Mouse (Mus musculus) limb, embryonic 14.5 days (tissue): ENCODE data around the gene Tmem132c. TPM values are rescaled to one million over a fixed set of nuclear protein-coding genes. Genes with fewer than 3 reads are reported as not detected.
A peak's percentile ranks its signal among the peaks of the same experiment; 100 is the strongest.

Source experiments
- ATAC-seq: fragments of 200-750 bp; cut with Nextera tagmentation; 2 replicates; pipeline ENCODE4 v1.8.0; 2017; ENCODE audit warnings: low read depth, moderate number of reproducible peaks, moderate TSS enrichment; ENCODE audit not compliant: low FRiP score
- DNase-seq: peaks from one replicate; pipeline ENCODE4 v3.0.0-alpha.2; 2015; ENCODE audit warnings: low spot score
- H3K27ac ChIP-seq: fragments of 300-500 bp; sonication (generic); replicated peaks from 2 replicates; pipeline ENCODE4 v1.5.1; 2014; ENCODE audit warnings: low read depth, mild to moderate bottlenecking, low read length, moderate library complexity, mixed read lengths
- H3K27me3 ChIP-seq: fragments of 300-500 bp; sonication (generic); 2 replicates; pipeline ENCODE4 v1.6.1; 2014; ENCODE audit warnings: low read length, mixed read lengths; ENCODE audit not compliant: control insufficient read depth, insufficient read depth
- H3K36me3 ChIP-seq: fragments of 300-500 bp; sonication (generic); 2 replicates; pipeline ENCODE4 v1.6.1; 2014; ENCODE audit warnings: mild to moderate bottlenecking, low read length, moderate library complexity, mixed read lengths; ENCODE audit not compliant: control insufficient read depth, insufficient read depth
- H3K4me1 ChIP-seq: fragments of 300-500 bp; sonication (generic); 2 replicates; pipeline ENCODE4 v1.6.1; 2014; ENCODE audit warnings: antibody characterized with exemption, low read length, mixed read lengths; ENCODE audit not compliant: control insufficient read depth, insufficient read depth
- H3K4me2 ChIP-seq: fragments of 300-500 bp; sonication (generic); replicated peaks from 2 replicates; pipeline ENCODE4 v1.6.1; 2014; ENCODE audit warnings: low read depth, mild to moderate bottlenecking, low read length, moderate library complexity; ENCODE audit not compliant: severe bottlenecking
- H3K4me3 ChIP-seq: fragments of 300-500 bp; sonication (generic); replicated peaks from 2 replicates; pipeline ENCODE4 v1.5.1; 2014; ENCODE audit warnings: low read length
- H3K9ac ChIP-seq: fragments of 300-500 bp; sonication (generic); 2 replicates; pipeline ENCODE4 v1.6.1; 2014; ENCODE audit warnings: mild to moderate bottlenecking, low read depth, low read length, moderate library complexity; ENCODE audit not compliant: severe bottlenecking
- H3K9me3 ChIP-seq: fragments of 300-500 bp; sonication (generic); 2 replicates; pipeline ENCODE4 v1.6.1; 2016; ENCODE audit warnings: low read length; ENCODE audit not compliant: control insufficient read depth
- POLR2A ChIP-seq: fragments of 200-500 bp; IDR thresholded peaks from 2 replicates; pipeline ENCODE4 v1.8.0; 2012; ENCODE audit warnings: inconsistent platforms, mild to moderate bottlenecking, moderate library complexity, borderline replicate concordance; ENCODE audit not compliant: insufficient read depth, insufficient read length; ENCODE audit errors: extremely low read depth
- WGBS: fragments of 180-500 bp; shearing (Covaris S2); extraction: QIAGEN DNeasy Blood & Tissue Kit; methylation state at CpG from one replicate; pipeline ENCODE4 v1.1.7; 2014; 5-methylcytosine and 5-hydroxymethylcytosine counted together
- polyA plus RNA-seq, 2 experiments: library from polyadenylated mRNA; depleted of rRNA in 1 of 2; stranded (reverse) in 1 of 2; unstranded in 1 of 2; fragments of >200 nt; fragmentation: Nextera tagmentation in 1 of 2; extraction: Ambion mirVana in 1 of 2; gene quantifications; 2 replicates each; pipeline versions ENCODE4 v1.2.1 to v1.2.3; 2012 to 2014

Gene Tmem132c
- polyA plus RNA-seq, 2 experiments = 27.2 to 33.2 TPM

DNA sequence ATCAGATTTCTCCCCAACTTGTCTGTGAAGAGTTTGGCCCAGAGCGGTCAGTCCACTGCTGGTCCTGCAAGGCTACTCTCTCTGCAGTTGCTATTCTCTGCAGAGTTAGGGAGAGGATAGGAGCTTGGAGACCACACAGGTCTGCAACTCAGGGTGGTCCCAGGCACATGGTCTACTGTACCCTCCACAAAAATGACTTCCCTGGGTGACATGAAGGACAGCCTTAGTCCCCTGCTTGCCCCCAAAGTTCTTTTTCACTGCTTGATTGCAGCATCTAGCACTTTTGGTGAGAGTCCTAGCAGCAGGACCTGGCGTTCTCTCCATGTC lies 69.4 kb downstream of the Tmem132c start:
- peak overlapping the region; percentile 25; the same call in 1 of the 2 replicates for H3K4me2 ChIP-seq
- H3K27ac ChIP-seq = peak overlapping the region; percentile 48; the same call in 1 of the 2 replicates
- H3K27me3 ChIP-seq = no peaks in the 10 kb centered on the region
- WGBS = 39% methylated on average over 2 of the region's 2 CpGs
- no peak overlapping the region for H3K9ac ChIP-seq
- H3K36me3 ChIP-seq = no peaks in the 10 kb centered on the region
- no peak for TF ChIP-seq POLR2A
- no peak overlapping the region for H3K4me3 ChIP-seq
- no peak for ATAC-seq
- H3K9me3 ChIP-seq = no peaks in the 10 kb centered on the region
- H3K4me1 ChIP-seq = peaks cover 16% of the 10 kb centered on the region
- no peak for DNase-seq

DNA sequence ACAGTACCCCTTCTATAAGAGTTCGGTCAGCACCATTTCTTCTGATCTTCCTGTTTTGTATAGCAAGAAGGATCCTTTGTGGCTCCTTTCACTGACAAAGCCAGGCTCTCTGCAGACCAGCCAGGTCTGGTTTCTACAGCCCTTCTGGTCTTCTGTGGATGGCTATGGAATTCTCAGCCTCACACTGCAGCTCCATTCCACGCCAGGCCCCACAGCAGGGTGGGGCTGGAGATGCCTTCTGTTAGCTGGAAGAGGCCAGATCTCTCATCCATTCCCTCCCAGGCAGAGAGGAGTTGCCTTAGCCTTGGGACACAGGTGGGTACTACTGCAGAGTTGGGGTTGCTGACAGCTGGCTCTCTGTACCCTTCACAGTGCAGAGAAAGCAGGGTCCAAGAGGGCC lies 72.0 kb downstream of the Tmem132c start:
- no peak for ATAC-seq
- no peak for TF ChIP-seq POLR2A
- H3K27ac ChIP-seq = no peak overlapping the region
- 67% methylated on average over 2 of the region's 2 CpGs for WGBS
- no peak overlapping the region for H3K4me2 ChIP-seq
- no peaks in the 10 kb centered on the region for H3K27me3 ChIP-seq
- no peaks in the 10 kb centered on the region for H3K9me3 ChIP-seq
- H3K4me3 ChIP-seq = no peak overlapping the region
- DNase-seq = no peak
- H3K4me1 ChIP-seq = peaks cover 21% of the 10 kb centered on the region
- no peaks in the 10 kb centered on the region for H3K36me3 ChIP-seq
- H3K9ac ChIP-seq = no peak overlapping the region

DNA sequence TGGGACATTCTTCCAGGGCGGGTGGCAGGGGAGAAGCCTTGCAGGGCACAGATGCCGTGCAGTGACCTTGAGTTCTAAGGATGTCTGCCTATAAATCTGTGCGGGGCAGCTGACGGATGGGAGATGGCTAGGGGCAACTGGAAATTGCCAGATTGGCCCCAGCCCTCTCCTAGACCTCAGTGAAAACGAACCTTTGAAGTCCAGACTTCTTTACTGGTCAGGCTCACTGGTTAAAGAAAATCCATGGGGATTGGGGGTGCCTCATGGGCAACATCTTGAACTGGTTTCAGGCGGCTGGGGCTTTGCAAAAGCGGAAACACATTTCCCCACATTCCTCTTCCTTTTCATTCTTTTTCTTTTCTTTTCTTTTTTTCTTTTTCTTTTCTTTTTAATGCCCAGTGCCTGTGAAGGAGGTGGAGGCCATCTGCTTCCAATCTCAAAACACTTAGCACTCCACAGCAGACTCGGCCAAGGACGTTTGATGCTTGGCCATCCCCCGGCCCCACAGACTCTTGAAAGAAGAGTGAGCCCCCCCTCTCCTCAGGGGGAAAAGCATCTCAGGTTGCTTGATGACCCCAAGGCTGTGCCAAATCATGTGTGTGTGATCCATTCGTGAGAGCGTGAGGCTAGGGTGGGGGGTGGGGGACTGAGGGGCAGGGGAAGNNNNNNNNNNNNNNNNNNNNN lies 77.6 kb downstream of the Tmem132c start:
- H3K36me3 ChIP-seq = no peaks in the 10 kb centered on the region
- 9% methylated on average over 12 of the region's 12 CpGs for WGBS
- ATAC-seq (peak; percentile 75), DNase-seq (peak; percentile 77)
- H3K27ac ChIP-seq = peak overlapping the region; percentile 73; the same call in 1 of the 2 replicates
- H3K27me3 ChIP-seq = no peaks in the 10 kb centered on the region
- peaks cover 58% of the 10 kb centered on the region for H3K4me1 ChIP-seq
- TF ChIP-seq POLR2A = no peak
- H3K4me3 ChIP-seq = no peak overlapping the region
- 0 out of 2 replicates have a peak overlapping the region, but pooled peaks have one; percentile 13 for H3K4me2 ChIP-seq
- no peaks in the 10 kb centered on the region for H3K9me3 ChIP-seq
- no peak overlapping the region for H3K9ac ChIP-seq

DNA sequence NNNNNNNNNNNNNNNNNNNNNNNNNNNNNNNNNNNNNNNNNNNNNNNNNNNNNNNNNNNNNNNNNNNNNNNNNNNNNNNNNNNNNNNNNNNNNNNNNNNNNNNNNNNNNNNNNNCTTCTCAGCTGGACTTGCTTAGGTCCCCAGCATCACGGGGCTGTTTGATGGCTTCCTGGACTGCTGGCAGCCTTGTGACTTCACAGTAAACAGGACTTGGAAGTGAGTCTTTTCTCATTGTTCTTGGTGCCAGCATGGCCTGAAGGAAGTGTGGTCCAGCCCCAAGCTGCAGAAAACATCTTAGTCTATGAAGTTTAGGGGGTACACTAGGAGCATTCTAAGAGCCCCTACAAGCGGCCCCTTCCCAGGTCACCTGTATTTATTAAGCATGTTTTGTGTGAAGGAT lies 83.0 kb downstream of the Tmem132c start:
- no peak for ATAC-seq
- Histone ChIP-seq H3K4me2 (no peak overlapping the region), H3K9me3 (no peaks in the 10 kb centered on the region), H3K27ac (0 out of 2 replicates have a peak overlapping the region, but pooled peaks have one; percentile 27), H3K4me3 (no peak overlapping the region), H3K36me3 (no peaks in the 10 kb centered on the region), H3K27me3 (no peaks in the 10 kb centered on the region), H3K9ac (no peak overlapping the region), H3K4me1 (peaks cover 48% of the 10 kb centered on the region)
- 17% methylated on average over 2 of the region's 2 CpGs for WGBS
- no peak for DNase-seq
- no peak for TF ChIP-seq POLR2A

DNA sequence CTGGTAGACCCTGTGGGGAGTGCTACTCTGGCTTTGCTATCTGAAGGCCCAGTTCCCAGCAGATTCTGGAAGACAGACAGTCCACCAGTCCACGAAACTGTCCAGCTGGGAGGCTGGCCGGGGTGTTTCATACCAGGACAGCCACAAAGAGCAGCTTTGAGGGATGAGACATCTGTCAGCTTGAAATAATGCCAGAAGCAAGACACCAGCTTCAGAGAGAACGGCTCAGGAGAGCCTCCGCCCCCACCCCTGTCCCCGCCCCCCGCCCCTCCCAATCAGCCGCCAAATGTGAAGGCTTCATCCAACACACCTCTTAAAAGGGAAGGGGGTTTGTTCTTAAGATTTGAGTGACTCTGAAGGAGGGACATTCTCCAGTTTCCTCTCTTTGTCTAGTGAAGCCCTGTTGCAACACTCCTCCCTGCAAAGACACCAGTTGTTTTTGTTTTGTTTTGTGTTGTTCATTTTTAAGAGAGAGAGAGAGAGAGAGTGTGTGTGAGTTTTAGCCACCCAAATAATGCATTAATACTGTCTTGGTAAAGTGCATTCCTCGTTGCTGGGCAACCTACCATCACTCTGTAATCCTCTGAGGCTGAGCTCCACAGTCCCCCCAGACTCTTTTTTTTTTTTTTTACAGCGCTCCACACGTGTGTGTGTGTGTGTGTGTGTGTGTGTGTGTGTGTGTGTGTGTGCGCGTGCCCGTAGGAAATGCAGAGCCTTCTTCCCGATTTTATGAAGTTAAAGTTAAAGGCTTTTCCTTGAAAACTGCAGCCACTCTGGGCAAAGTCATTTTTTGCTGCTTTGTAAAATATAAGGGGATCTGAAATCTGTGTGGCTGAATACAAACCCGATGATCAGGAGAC lies 94.7 kb downstream of the Tmem132c start:
- peak; percentile 66; the same call in 1 of the 2 replicates for ATAC-seq
- no peaks in the 10 kb centered on the region for H3K9me3 ChIP-seq
- H3K27ac ChIP-seq = peak overlapping the region; percentile 58; the same call in 1 of the 2 replicates
- no peak for TF ChIP-seq POLR2A
- H3K36me3 ChIP-seq = no peaks in the 10 kb centered on the region
- H3K9ac ChIP-seq = peak overlapping the region; percentile 17; the same call in 1 of the 2 replicates
- no peaks in the 10 kb centered on the region for H3K27me3 ChIP-seq
- H3K4me2 ChIP-seq = peak overlapping the region; percentile 23; the same call in 1 of the 2 replicates
- 6% methylated on average over 15 of the region's 15 CpGs for WGBS
- H3K4me1 ChIP-seq = peaks cover 31% of the 10 kb centered on the region
- peak; percentile 29 for DNase-seq
- H3K4me3 ChIP-seq = 0 out of 2 replicates have a peak overlapping the region, but pooled peaks have one; percentile 2
